Mouse (Mus musculus) adrenal gland, adult 8-10 months (tissue): Measurements from ENCODE around the gene Rbfox3. TPM values are rescaled to one million over a fixed set of nuclear protein-coding genes. Genes with fewer than 3 reads are reported as not detected.

Experiments
- DNase-seq: peaks from one replicate; pipeline ENCODE4 v3.0.0; 2022
- total RNA-seq, 4 experiments: library from RNA; stranded (reverse); gene quantifications; 2 replicates each; pipeline ENCODE4 v1.2.4; 2022

Gene Rbfox3
- total RNA-seq, 4 experiments from 2014 or later: 5.3 to 13.6 (median 7.8) TPM

GRCm38 (mm10) chr11:118878605-118879245 lies 32.7 kb downstream of the Rbfox3 start:
- no peak for DNase-seq

DNA sequence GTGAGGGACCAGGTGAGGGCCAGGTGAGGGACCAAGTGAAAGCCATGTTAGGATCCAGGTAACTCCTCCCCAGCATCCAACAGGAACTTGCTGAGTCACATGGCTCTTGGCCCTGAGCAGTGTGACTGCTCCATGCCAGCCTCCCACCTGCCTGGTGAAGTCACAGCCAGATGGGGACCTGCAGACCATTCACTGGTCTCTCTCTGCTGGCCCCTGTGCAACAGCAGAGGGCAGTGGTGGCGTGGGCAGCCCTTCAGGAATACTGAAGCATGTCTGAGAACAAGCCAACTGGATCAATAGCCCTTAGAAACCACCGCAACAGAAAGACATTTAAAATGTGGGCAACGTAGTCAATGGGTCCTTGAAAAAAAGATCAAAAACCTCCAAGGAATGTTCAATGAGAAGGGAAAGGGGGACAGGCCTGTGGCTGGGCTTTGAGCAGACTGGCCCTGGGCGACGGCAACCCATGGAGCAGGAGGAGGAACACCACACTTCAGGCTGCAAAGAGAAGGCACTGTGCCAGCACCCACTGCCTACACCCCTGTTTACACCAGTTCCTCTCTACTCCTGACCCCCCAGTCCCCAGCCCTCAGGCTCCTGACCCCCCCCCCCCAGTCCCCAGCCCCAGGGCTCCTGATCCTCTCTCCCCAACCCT lies 36.0 kb downstream of the Rbfox3 start:
- no peak for DNase-seq

- no peak for DNase-seq
Measured at GRCm38 (mm10) chr11:118874487-118875095, 36.8 kb downstream of the Rbfox3 start.

DNA sequence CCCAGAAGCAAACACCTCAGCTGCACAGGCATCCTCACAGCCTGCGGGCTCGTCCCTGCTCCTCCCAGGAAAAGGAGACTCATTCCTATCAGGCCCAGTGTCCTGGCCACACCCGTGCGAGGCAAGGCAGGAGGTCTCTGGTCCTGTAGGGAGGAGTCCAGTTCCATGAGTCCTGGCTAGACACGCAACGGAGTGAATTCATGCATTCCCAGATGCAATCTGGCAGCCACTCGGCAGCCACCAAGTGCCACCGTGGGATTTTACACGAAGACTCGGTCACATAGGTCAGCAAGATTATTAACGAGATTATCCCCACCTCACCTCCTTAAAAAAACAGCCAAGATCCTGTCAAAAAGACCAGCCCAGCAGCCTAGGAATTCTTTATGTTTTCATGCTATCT lies 37.4 kb downstream of the Rbfox3 start:
- no peak for DNase-seq

DNA sequence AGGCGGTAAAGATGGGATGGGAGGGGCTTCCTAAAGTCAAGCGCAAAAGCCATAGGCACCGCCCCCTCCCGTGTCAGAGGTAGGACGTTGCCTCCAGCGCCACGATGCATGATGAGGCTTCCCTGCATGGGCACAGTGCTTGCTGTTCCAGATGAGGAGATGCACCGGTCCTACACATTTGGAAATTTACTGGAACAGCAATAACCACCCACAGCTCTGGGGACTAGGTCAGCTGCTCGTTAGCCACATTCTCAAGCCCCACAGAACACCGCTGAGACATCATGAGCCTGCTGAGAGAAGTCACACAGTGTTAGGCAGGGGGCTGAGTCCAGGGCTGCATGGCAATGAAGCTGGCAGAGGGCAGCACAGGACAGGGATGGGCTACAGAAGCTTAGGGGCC lies 39.9 kb downstream of the Rbfox3 start:
- DNase-seq: no peak

DNA sequence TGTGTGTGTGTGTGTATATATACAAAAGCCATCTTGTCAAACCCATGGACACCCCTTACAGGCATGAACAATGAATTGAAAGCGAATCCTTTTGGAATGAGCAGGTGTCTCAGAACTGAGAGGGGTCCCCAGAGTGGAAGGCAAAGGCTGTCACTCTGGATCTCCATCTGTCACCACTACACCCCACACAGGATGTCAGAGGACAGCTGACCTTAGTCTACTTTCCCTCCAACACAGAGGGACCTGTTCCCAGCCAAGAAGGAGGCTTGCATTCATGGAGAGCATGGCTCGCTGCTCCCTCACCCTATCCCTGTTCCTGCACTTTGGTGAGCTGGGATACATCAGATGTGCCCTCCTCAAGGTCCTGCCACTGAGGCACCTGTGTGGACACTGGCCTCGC lies 48.0 kb downstream of the Rbfox3 start:
- no peak for DNase-seq

DNA sequence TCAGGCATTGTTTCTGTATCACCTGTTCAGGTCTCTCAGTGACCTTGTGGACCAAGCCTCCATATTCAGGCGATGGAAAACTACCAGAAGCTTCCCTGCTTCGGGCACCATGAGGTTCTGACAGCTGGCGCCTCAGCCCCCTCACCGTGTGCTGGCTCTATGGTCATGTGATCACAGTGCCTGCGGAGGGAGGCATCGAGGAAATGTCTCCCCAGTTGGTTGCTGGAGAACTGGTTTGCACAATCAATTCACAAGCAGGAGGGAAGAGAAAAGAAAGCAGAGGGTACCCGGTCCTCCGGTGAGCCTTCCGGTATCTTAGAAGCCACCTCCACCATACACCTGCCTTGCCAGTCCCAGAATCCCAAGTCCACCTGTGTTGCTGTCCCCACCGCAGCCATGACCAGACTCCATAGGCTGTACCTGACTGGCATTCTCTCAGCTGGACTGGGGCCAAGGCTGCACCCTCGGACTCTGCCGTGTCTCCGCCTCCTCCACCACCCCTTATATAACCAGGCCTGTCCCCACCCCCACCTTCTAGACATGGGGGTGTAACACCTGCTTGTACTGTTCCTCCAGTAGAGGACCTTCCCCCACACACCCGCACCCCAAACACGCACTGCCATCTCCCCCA lies 49.5 kb downstream of the Rbfox3 start:
- DNase-seq: no peak

DNA sequence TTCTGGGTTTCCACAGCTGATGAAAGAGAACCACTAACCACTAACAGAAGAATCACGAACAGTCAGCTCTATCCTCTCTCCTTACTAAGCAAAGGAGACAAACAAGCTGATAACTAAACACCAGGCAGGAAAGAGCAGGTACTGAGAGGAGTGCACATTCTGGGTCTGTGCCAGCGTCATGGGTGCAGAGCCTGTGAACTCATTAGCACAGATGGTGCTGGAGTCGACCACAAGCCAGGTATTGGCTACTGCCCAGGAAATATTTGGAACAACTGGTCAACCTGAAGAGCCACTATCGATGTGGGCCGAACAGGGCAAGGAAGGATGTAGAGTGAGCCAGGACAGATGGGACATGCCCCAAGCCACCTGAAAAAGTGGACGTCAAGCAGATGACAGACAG lies 50.2 kb downstream of the Rbfox3 start:
- no peak for DNase-seq

- DNase-seq: no peak
Measured at GRCm38 (mm10) chr11:118860812-118861211, 50.6 kb downstream of the Rbfox3 start.

GRCm38 (mm10) chr11:118859839-118860238 lies 51.6 kb downstream of the Rbfox3 start:
- no peak for DNase-seq

DNA sequence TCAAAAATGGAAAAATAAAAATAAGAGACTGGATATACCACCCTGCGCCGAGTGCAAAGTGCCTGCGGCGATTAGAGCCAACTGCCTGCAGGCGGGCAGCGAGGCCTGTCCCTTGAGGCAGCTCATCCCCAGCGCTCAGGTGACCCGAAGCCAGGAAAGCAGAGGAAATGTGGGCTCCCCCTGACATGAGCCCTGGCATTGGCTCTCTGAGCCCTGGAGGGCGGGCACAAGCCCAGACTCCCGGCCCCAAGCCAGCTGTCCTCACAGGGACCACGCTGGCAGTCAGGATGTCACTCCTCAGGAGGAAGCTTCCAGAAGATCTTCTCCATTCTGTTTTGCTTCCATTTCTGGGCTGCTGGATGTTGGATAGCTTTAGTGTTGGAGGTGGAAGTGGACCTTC lies 53.1 kb downstream of the Rbfox3 start:
- no peak for DNase-seq

GRCm38 (mm10) chr11:118851391-118851790 lies 60.0 kb downstream of the Rbfox3 start:
- DNase-seq: no peak

DNA sequence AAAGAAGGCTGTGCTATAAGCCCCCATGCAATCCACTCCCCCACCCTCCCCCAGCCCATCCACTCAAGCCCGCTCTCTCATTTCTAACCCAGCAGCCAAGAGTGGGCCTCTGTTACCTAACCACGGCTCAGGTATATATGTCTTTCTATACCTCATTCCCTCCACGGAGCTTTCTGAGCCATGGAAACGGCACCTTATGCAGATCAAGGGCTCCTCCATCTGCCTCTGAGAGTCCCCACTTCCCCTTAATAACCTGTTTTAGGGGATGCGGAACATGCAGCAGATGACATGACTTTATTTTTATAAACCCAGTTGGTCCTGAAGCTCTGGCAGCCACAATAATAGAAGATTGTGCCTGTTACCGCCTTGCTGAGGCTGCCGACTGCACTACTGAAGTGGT lies 63.4 kb downstream of the Rbfox3 start:
- DNase-seq: no peak

DNA sequence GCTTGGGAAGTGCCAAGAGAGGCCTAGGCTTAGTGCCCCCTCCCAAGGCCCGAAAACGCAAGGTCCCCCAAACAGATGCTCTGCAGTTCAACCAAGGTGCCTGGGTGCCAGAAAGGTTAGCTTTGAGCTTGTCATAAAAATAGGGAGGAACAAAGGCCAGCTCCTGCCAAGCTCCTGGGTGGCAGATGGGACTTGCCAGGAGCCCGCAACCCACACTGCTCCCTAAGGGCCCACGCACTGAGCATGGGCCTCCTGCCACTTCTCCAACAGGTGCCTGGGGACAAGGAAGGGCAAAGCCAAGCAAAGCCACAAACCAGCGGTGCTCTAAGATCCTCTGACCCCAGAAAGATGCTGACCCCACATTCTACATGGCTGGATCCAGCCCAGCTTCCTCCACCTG lies 70.4 kb downstream of the Rbfox3 start:
- no peak for DNase-seq

DNA sequence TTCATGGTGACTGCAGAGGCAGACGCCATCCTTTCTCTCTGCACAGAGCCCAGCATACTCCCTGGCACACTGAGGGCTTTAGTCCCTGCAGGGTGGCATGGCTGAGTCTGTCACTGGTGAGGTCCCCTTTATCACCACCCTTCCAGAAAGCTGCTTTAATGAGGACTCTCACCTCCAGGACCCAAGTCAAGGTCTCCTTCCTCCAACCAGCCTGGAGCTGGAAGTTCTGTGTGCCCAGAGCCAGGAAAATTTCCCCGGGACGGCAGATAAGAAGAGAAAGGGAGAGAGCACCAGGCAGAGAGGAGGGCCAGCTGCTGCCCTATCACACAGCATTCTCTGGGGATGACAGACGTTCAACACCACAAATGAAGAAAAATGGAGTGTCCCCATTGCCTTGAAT lies 73.2 kb downstream of the Rbfox3 start:
- DNase-seq: no peak

DNA sequence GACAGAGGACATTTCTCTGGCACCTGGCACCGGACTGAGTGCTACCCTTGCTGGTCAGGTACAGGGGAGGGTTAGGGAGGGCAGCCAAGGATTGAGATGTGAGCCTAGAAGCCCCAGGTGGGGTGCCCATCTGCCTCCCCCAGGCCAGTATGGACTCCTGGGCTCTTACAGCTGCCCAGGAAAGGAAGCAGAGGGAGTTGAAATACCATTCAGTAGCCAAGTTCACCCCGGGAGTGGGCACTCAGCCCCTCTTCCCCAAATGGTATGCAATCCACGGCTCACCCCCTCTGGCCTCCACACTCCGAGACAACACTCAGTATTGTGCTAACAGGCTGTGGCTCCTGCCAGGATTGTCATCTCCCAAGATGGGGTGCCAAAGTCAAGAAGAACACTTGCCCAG lies 74.5 kb downstream of the Rbfox3 start:
- DNase-seq: no peak

- DNase-seq: no peak
Measured at GRCm38 (mm10) chr11:118832793-118833481, 78.5 kb downstream of the Rbfox3 start.

DNA sequence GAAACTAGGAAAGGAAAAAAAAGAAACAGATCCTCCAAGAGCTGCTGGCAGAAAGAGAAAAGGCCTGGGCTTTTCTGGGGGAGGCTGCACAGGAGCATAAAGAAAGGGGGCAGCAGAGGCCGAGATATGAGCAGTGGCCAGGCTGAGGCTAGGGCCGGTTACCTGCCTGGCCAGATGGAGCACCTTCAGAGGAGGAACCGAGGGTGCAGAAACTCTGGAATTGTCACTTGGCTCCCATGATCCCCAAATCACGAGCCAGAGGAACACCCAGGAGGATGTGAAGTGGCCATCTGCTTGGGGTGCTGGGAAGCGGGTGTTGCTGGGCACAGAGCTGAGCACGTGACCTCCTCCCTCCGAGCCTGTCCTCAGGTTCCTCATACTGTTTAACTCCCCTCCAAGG lies 79.7 kb downstream of the Rbfox3 start:
- no peak for DNase-seq

- DNase-seq: no peak
Measured at GRCm38 (mm10) chr11:118825280-118826094, 85.9 kb downstream of the Rbfox3 start.

GRCm38 (mm10) chr11:118821353-118821752 lies 90.0 kb downstream of the Rbfox3 start:
- DNase-seq: no peak

DNA sequence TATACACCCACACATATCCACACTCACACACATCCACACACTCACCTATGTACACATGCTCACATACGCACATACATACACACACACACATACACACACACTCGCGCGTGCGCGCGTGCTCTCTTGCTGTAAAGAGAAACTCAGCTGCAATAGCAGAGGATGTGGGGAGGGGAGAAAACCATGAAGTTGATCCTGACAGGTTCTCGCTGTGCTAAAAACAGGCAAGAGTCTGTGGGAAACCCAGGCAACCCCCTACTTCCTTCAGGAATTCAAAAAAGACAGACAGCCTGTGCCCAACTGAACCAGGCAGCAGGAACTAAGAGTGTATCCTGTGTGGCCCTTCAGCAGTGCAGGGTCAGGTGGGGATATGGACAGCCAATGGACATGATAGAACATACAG lies 92.9 kb downstream of the Rbfox3 start:
- no peak for DNase-seq

GRCm38 (mm10) chr11:118815118-118815517 lies 96.3 kb downstream of the Rbfox3 start:
- no peak for DNase-seq
